Mouse (Mus musculus) lung, embryonic 15.5 days (tissue): ENCODE measurements around the gene Rps15. TPM values are rescaled to one million over a fixed set of nuclear protein-coding genes. Genes with fewer than 3 reads are reported as not detected.

Experiments used
- ATAC-seq: fragments of 200-750 bp; cut with Nextera tagmentation; 2 replicates; pipeline ENCODE4 v1.8.0; 2017; ENCODE audit warnings: moderate number of reproducible peaks, borderline replicate concordance; ENCODE audit not compliant: low FRiP score, low TSS enrichment; ENCODE audit errors: extremely low read depth
- H3K27ac ChIP-seq: fragments of 300-500 bp; sonication (generic); 2 replicates; pipeline ENCODE4 v1.5.1; 2015; ENCODE audit warnings: moderate library complexity, mild to moderate bottlenecking, inconsistent platforms
- H3K27me3 ChIP-seq: fragments of 300-500 bp; sonication (generic); 2 replicates; pipeline ENCODE4 v1.6.1; 2015; ENCODE audit warnings: inconsistent platforms
- H3K36me3 ChIP-seq: fragments of 300-500 bp; sonication (generic); 2 replicates; pipeline ENCODE4 v1.6.1; 2015; ENCODE audit warnings: inconsistent platforms
- H3K4me1 ChIP-seq: fragments of 300-500 bp; sonication (generic); 2 replicates; pipeline ENCODE4 v1.6.1; 2015; ENCODE audit warnings: inconsistent platforms
- H3K4me2 ChIP-seq: fragments of 300-500 bp; sonication (generic); 2 replicates; pipeline ENCODE4 v1.6.1; 2015; ENCODE audit warnings: inconsistent platforms, mild to moderate bottlenecking, moderate library complexity
- H3K4me3 ChIP-seq: fragments of 300-500 bp; sonication (generic); 2 replicates; pipeline ENCODE4 v1.5.1; 2015; ENCODE audit warnings: mild to moderate bottlenecking, inconsistent platforms
- H3K9ac ChIP-seq: fragments of 300-500 bp; sonication (generic); 2 replicates; pipeline ENCODE4 v1.6.1; 2015; ENCODE audit warnings: inconsistent platforms
- H3K9me3 ChIP-seq: fragments of 300-500 bp; sonication (generic); 2 replicates; pipeline ENCODE4 v1.6.1; 2016; ENCODE audit warnings: inconsistent platforms
- WGBS: fragments of 180-500 bp; shearing (Covaris S2); methylation state at CpG from one replicate; pipeline ENCODE4 v1.1.7; 2015; 5-methylcytosine and 5-hydroxymethylcytosine counted together
- polyA plus RNA-seq: library from polyadenylated mRNA; unstranded; fragments of >200 nt; fragmentation: Nextera tagmentation; extraction: Ambion mirVana; gene quantifications from 2 replicates; pipeline ENCODE4 v1.2.1, GENCODE M21; 2015

Rps15 gene
- polyA plus RNA-seq, 1 experiment from 2014 or later: 907 TPM

DNA sequence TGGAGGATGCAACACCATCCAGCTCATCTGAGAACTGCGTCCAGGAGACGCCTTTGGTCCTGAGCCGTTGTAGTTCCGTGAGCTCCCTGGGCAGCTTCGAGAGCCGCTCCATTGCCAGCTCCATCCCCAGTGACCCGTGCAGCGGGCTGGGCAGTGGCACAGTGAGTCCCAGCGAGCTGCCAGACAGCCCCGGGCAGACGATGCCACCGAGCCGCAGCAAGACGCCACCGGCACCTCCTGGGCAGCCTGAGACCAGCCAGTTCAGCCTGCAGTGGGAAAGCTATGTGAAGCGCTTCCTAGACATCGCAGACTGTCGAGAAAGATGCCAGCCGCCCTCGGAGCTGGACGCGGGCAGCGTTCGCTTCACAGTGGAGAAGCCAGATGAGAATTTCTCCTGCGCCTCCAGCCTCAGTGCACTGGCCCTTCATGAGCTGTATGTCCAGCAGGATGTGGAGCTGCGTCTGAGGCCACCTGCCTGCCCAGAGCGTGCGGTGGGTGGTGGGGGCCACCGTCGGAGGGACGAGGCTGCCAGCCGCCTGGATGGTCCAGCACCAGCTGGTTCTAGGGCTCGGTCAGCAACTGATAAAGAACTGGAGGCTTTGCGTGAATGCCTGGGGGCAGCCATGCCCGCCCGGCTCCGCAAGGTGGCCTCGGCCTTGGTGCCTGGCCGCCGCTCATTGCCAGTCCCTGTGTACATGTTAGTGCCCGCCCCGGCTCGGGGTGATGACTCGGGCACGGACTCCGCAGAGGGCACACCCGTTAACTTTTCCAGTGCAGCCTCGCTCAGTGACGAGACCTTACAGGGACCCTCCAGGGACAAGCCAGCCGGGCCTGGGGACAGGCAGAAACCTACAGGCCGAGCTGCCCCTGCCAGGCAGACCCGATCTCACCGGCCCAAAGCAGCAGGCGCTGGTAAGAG is 20.6 kb downstream of the Rps15 start:
- Histone ChIP-seq H3K4me1 (peaks cover 31% of the 10 kb centered on the region), H3K4me3 (no peak overlapping the region), H3K4me2 (no peak overlapping the region), H3K9me3 (no peaks in the 10 kb centered on the region), H3K27me3 (peaks cover 88% of the 10 kb centered on the region), H3K27ac (no peak overlapping the region), H3K36me3 (no peaks in the 10 kb centered on the region), H3K9ac (no peak overlapping the region)
- no peak for ATAC-seq
- 50% methylated on average over 54 of the region's 54 CpGs for WGBS

GRCm38 (mm10) chr10:80313627-80314201 is 21.5 kb downstream of the Rps15 start:
- H3K4me3 ChIP-seq: no peak overlapping the region
- H3K9ac ChIP-seq: no peak overlapping the region
- WGBS: 31% methylated on average over 20 of the region's 20 CpGs

DNA sequence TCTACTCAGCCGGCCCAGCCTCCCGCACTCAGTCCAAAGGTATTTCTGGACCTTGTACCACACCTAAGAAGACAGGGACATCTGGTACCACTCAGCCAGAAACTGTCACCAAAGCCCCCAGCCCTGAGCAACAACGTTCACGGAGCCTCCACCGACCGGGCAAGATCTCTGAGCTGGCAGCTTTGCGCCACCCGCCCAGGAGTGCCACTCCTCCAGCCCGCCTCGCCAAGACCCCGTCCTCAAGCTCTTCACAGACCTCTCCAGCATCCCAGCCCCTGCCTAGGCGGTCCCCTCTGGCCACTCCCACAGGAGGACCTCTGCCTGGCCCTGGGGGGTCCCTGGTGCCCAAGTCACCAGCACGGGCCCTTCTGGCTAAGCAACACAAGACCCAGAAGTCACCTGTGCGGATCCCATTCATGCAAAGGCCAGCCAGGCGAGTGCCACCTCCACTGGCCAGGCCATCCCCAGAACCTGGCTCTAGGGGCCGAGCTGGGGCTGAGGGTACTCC is 22.3 kb downstream of the Rps15 start:
- no peak overlapping the region for H3K27ac ChIP-seq
- peaks cover 38% of the 10 kb centered on the region for H3K4me1 ChIP-seq
- no peak overlapping the region for H3K9ac ChIP-seq
- 0 out of 2 replicates have a peak, but pooled peaks cover 6% of the 10 kb centered on the region for H3K36me3 ChIP-seq
- no peak overlapping the region for H3K4me2 ChIP-seq
- no peak for ATAC-seq
- H3K4me3 ChIP-seq: no peak overlapping the region
- no peaks in the 10 kb centered on the region for H3K9me3 ChIP-seq
- peaks cover 78% of the 10 kb centered on the region for H3K27me3 ChIP-seq
- 38% methylated on average over 16 of the region's 16 CpGs for WGBS

More at GRCm38 (mm10) chr10:80313627-80314201, 21.5 kb downstream of the Rps15 start:
- Histone ChIP-seq H3K36me3 (0 out of 2 replicates have a peak, but pooled peaks cover 4% of the 10 kb centered on the region), H3K9me3 (no peaks in the 10 kb centered on the region), H3K27ac (no peak overlapping the region), H3K27me3 (peaks cover 84% of the 10 kb centered on the region), H3K4me1 (peaks cover 31% of the 10 kb centered on the region), H3K4me2 (peak overlapping the region; percentile 4; the same call in 1 of the 2 replicates)
- ATAC-seq: no peak

GRCm38 (mm10) chr10:80315315-80315714 is 23.1 kb downstream of the Rps15 start:
- WGBS: 36% methylated on average over 27 of the region's 27 CpGs
- Histone ChIP-seq H3K9me3 (no peaks in the 10 kb centered on the region), H3K36me3 (0 out of 2 replicates have a peak, but pooled peaks cover 6% of the 10 kb centered on the region), H3K27ac (no peak overlapping the region), H3K4me2 (no peak overlapping the region), H3K9ac (0 out of 2 replicates have a peak overlapping the region, but pooled peaks have one; percentile 19), H3K4me3 (no peak overlapping the region), H3K4me1 (peaks cover 40% of the 10 kb centered on the region), H3K27me3 (peaks cover 74% of the 10 kb centered on the region)
- ATAC-seq: no peak

DNA sequence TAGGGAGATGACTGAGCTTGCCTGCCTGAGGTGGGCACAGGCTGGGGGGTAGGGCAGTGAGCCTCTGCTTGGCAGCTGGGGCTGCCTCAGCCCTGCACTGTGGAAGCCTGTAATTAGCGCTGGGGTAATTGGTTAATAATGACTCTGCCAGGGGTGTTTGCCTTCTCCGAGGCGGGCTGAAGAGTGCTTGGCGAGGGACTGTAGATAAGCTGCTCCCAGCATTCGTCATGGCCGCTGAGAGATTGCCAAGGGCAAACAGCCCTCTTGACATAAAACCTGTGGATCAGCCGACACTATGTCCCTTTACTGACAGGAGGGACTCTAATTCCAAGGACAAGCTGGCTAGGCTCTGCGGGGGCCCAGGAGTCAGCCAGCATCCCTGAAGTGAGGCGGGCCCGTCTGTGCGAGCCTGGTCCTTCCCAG is 24.1 kb downstream of the Rps15 start:
- no peak overlapping the region for H3K4me2 ChIP-seq
- 20% methylated on average over 11 of the region's 11 CpGs for whole genome bisulfite sequencing

GRCm38 (mm10) chr10:80317011-80317410 is 24.8 kb downstream of the Rps15 start:
- no peak overlapping the region for H3K9ac ChIP-seq
- no peak overlapping the region for H3K27ac ChIP-seq
- peaks cover 40% of the 10 kb centered on the region for H3K4me1 ChIP-seq
- H3K27me3 ChIP-seq: peaks cover 57% of the 10 kb centered on the region
- ATAC-seq: no peak
- 58% methylated on average over 10 of the region's 10 CpGs for WGBS
- no peaks in the 10 kb centered on the region for H3K9me3 ChIP-seq
- H3K36me3 ChIP-seq: 0 out of 2 replicates have a peak, but pooled peaks cover 6% of the 10 kb centered on the region
- H3K4me3 ChIP-seq: no peak overlapping the region
- no peak overlapping the region for H3K4me2 ChIP-seq

More for the DNA sequence above, 24.1 kb downstream of the Rps15 start:
- ATAC-seq: no peak
- H3K36me3 ChIP-seq: 0 out of 2 replicates have a peak, but pooled peaks cover 6% of the 10 kb centered on the region
- no peak overlapping the region for H3K27ac ChIP-seq
- no peaks in the 10 kb centered on the region for H3K9me3 ChIP-seq
- peaks cover 64% of the 10 kb centered on the region for H3K27me3 ChIP-seq
- H3K4me3 ChIP-seq: no peak overlapping the region
- no peak overlapping the region for H3K9ac ChIP-seq
- peaks cover 40% of the 10 kb centered on the region for H3K4me1 ChIP-seq

DNA sequence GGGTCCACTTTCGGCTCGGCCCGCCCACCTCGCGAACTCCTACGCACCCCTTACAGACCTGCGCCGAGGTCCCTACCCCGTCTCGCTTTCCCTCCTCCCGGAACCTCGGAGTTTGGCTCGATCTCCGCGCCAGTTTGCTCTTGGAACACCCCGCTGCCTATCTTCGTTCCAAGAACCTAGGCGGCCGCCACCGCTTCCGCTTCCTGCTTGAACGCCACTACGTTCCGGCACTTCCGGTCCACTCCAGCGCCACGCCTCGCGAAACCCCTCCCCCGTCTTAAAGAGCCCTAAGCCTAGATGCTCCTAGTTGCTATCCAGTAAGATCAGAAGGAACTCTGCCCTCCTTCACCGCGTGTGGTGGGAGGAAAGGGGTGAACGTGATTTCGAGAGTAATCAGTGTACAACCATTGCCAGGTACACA is 28.1 kb downstream of the Rps15 start, which contains the start of gene 2310011J03Rik:
TSS of gene 2310011J03Rik (minus strand) at position 198 of the 421 bp plus-strand sequence.
- peaks cover 24% of the 10 kb centered on the region for H3K27me3 ChIP-seq
- H3K9ac ChIP-seq: peak within 1 kb of the TSS; percentile 88
- H3K36me3 ChIP-seq: 0 out of 2 replicates have a peak, but pooled peaks cover 6% of the 10 kb centered on the region
- ATAC-seq: peak; percentile 53
- 0% methylated on average over 34 of the region's 34 CpGs for whole genome bisulfite sequencing
- peak within 1 kb of the TSS; percentile 80 for H3K4me2 ChIP-seq
- peaks cover 38% of the 10 kb centered on the region for H3K4me1 ChIP-seq
- peak within 1 kb of the TSS; percentile 94 for H3K4me3 ChIP-seq
- peak within 1 kb of the TSS; percentile 82 for H3K27ac ChIP-seq
- no peaks in the 10 kb centered on the region for H3K9me3 ChIP-seq

GRCm38 (mm10) chr10:80321014-80321669 is 28.9 kb downstream of the Rps15 start:
- 0 out of 2 replicates have a peak, but pooled peaks cover 6% of the 10 kb centered on the region for H3K36me3 ChIP-seq
- no peak for ATAC-seq
- H3K27ac ChIP-seq: no peak overlapping the region
- H3K27me3 ChIP-seq: peaks cover 16% of the 10 kb centered on the region; the same call in 1 of the 2 replicates
- no peak overlapping the region for H3K9ac ChIP-seq
- no peaks in the 10 kb centered on the region for H3K9me3 ChIP-seq
- WGBS: 68% methylated on average over 6 of the region's 6 CpGs
- H3K4me3 ChIP-seq: no peak overlapping the region
- H3K4me2 ChIP-seq: no peak overlapping the region
- peaks cover 30% of the 10 kb centered on the region for H3K4me1 ChIP-seq

DNA sequence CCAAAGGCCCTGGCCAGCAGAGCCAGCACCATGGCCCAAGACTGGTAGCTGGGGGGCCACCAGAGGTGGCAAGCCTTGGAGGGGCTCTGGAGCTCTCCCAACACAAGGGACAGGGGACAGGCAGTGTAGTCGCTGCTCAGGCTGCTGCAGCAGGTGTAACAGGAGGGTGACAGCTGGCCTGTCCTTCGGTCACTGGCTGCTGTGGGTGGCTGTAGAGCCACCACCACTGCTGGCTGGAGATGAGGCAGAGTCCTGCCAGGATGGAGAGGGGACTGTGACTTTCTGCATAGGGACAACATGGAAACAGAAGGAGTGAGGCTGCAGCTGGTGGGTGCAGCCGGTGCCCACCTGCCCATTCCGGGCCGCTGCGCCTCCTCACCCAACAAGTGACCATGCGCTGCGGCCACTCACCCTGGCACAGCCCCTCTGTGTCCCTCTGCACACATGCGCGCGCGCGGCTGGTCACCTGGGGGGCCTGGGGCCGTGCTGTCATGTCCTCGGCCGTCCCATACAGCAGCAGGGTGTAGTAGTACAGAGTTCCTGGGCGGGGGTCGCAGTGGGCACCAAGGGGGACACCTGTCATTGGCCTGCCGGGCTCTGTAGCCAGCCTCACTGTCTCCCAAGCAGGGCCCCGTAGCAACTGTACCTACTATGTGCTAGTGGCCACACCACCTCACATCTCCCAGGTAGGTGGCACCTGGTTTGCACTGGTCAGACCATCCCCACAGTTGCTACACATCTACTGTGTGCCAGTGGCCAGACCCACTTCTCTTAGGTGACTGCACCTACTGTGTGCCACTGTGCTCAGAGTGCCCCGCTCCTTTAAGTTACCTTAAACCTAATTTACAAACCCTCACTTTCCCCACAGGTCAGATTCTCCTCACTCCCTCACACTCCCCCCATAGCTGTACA is 29.7 kb downstream of the Rps15 start:
- Histone ChIP-seq H3K9ac (peak overlapping the region; percentile 58; the same call in 1 of the 2 replicates), H3K4me1 (peaks cover 24% of the 10 kb centered on the region), H3K36me3 (0 out of 2 replicates have a peak, but pooled peaks cover 6% of the 10 kb centered on the region), H3K27ac (no peak overlapping the region), H3K4me3 (peak overlapping the region; percentile 59; the same call in 1 of the 2 replicates), H3K4me2 (peak overlapping the region; percentile 98), H3K27me3 (peaks cover 8% of the 10 kb centered on the region; the same call in 1 of the 2 replicates), H3K9me3 (no peaks in the 10 kb centered on the region)
- no peak for ATAC-seq
- WGBS: 88% methylated on average over 21 of the region's 21 CpGs

DNA sequence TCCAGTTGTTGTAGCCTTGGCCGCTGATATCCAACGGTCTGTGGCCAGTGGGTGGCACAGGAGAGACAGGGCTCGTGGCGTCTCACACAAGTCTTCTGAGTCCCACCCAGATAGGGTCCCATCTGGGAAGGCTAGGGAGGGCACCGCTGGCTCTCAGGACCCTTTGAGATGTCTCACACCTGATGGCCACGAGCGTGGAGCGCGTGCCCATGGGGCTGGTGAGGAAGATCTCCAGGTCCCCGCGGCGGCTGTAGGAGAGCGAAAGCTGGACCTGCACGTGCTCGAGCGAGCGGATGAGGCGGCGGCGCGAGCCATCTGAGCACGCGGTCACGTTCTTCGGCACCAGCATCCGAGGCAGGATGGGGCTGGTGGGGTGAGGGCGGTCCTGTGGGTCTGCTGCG is 30.6 kb downstream of the Rps15 start:
- WGBS: 2% methylated on average over 28 of the region's 28 CpGs
- H3K27ac ChIP-seq: no peak overlapping the region

More for the DNA sequence above, 30.6 kb downstream of the Rps15 start:
- peak overlapping the region; percentile 58 for H3K9ac ChIP-seq
- peak; percentile 4; the same call in 1 of the 2 replicates for ATAC-seq
- peaks cover 24% of the 10 kb centered on the region for H3K4me1 ChIP-seq
- 0 out of 2 replicates have a peak, but pooled peaks cover 6% of the 10 kb centered on the region for H3K36me3 ChIP-seq
- no peaks in the 10 kb centered on the region for H3K9me3 ChIP-seq
- peak overlapping the region; percentile 98 for H3K4me2 ChIP-seq
- H3K4me3 ChIP-seq: peak overlapping the region; percentile 59
- 0 out of 2 replicates have a peak, but pooled peaks cover under 1% of the 10 kb centered on the region for H3K27me3 ChIP-seq
